Comparison of ENCODE assay signal across 3 mouse cellular contexts in genomic region chr7:126373007-126373406, GRCm38 (mm10).
TF ChIP-seq lines count a peak whose summit lies in the region.

No protein-coding gene starts in this region.

TF ChIP-seq in C2C12, 6 proteins besides CTCF, POLR2A, EP300 and RAD21:
- TF ChIP-seq FOSL1 (IDR thresholded peaks at IDR 0.05; ENCODE audit: insufficient read depth, low read length, poor library complexity, severe bottlenecking) (no peak), MYOD1 (IDR thresholded peaks at IDR 0.05; ENCODE audit: control insufficient read depth, insufficient read length, low read depth) (no peak), MAX (IDR thresholded peaks at IDR 0.05) (no peak), CEBPB (IDR thresholded peaks at IDR 0.05; ENCODE audit: low read depth) (no peak), MYOG (IDR thresholded peaks at IDR 0.05; ENCODE audit: control insufficient read depth, extremely low read depth, insufficient read length) (no peak), USF1 (IDR thresholded peaks at IDR 0.05; ENCODE audit: low read depth) (peak; percentile 83)

TF ChIP-seq in CH12.LX, 34 proteins besides CTCF, POLR2A, EP300 and RAD21:
- no peak for TF ChIP-seq SIN3A (IDR thresholded peaks at IDR 0.05; ENCODE audit: low read length)
- TF ChIP-seq SMC3 (IDR thresholded peaks at IDR 0.05; ENCODE audit: low read depth, low read length) = no peak
- no peak for TF ChIP-seq ZKSCAN1 (IDR thresholded peaks at IDR 0.05; ENCODE audit: borderline replicate concordance, low read depth, low read length)
- TF ChIP-seq ZC3H11A (IDR thresholded peaks at IDR 0.05; ENCODE audit: low read depth, low read length) = no peak
- no peak for TF ChIP-seq PAX5 (IDR thresholded peaks at IDR 0.05; ENCODE audit: low read length)
- peak; percentile 85 for TF ChIP-seq USF2 (conservative IDR thresholded peaks at IDR 0.05; ENCODE audit: low read depth, low read length)
- TF ChIP-seq USF1 (IDR thresholded peaks at IDR 0.05; ENCODE audit: low read depth, low read length) = peak; percentile 66

TF ChIP-seq in ES-E14, 5 proteins besides CTCF, POLR2A, EP300 and RAD21:
- TF ChIP-seq CHD2 (IDR thresholded peaks at IDR 0.05; ENCODE audit: low read depth, low read length) (no peak), HCFC1 (IDR thresholded peaks at IDR 0.05; ENCODE audit: borderline replicate concordance, insufficient read depth, low read length) (no peak), MAFK (IDR thresholded peaks at IDR 0.05; ENCODE audit: insufficient read depth, low read depth, low read length) (no peak), ZC3H11A (IDR thresholded peaks at IDR 0.05; ENCODE audit: borderline replicate concordance, low read depth, low read length) (no peak), ZNF384 (IDR thresholded peaks at IDR 0.05; ENCODE audit: low read depth, low read length) (no peak)
TF ChIP-seq in ES-E14: peak in this region for 0.
